Mouse (Mus musculus) liver, postnatal 0 days (tissue): Measurements from ENCODE around the gene Cbfa2t3.

Experiments
- CTCF ChIP-seq: sonication (generic); IDR thresholded peaks from 2 replicates; pipeline ENCODE4 v1.5.1; 2016; ENCODE audit warnings: antibody characterized with exemption, low read depth
- EP300 ChIP-seq: IDR thresholded peaks from 2 replicates; pipeline ENCODE4 v1.6.1; 2016; ENCODE audit warnings: antibody characterized with exemption, low read depth, mild to moderate bottlenecking

- no peak for TF ChIP-seq EP300
- no peak for TF ChIP-seq CTCF
These were observed 5.7 kb upstream of the Cbfa2t3 start for GRCm38 (mm10) chr8:122704612-122705011.
